Mouse (Mus musculus) midbrain, embryonic 14.5 days (tissue): ENCODE data around the gene Tmem116. TPM values are rescaled to one million over a fixed set of nuclear protein-coding genes. Genes with fewer than 3 reads are reported as not detected.

Experiments used
- ATAC-seq: fragments of 200-750 bp; cut with Nextera tagmentation; 2 replicates; pipeline ENCODE4 v1.8.0; 2017; ENCODE audit warnings: moderate number of reproducible peaks, moderate library complexity; ENCODE audit not compliant: low FRiP score, low TSS enrichment
- DNase-seq: peaks from one replicate; pipeline ENCODE4 v3.0.0-alpha.2; 2015
- H3K27ac ChIP-seq: fragments of 300-500 bp; sonication (generic); replicated peaks from 2 replicates; pipeline ENCODE4 v1.5.1; 2014; ENCODE audit warnings: mild to moderate bottlenecking, low read depth, low read length, moderate library complexity
- H3K27me3 ChIP-seq: fragments of 300-500 bp; sonication (generic); 2 replicates; pipeline ENCODE4 v1.6.1; 2014; ENCODE audit warnings: low read length, control low read depth, mixed read lengths; ENCODE audit not compliant: control insufficient read depth, insufficient read depth
- H3K36me3 ChIP-seq: fragments of 300-500 bp; sonication (generic); 2 replicates; pipeline ENCODE4 v1.6.1; 2014; ENCODE audit warnings: low read length, control low read depth; ENCODE audit not compliant: control insufficient read depth, insufficient read depth
- H3K4me1 ChIP-seq: fragments of 300-500 bp; sonication (generic); 2 replicates; pipeline ENCODE4 v1.6.1; 2014; ENCODE audit warnings: mild to moderate bottlenecking, antibody characterized with exemption, low read length, control low read depth; ENCODE audit not compliant: control insufficient read depth, insufficient read depth
- H3K4me2 ChIP-seq: fragments of 300-500 bp; sonication (generic); 2 replicates; pipeline ENCODE4 v1.6.1; 2014; ENCODE audit warnings: mild to moderate bottlenecking, low read length, moderate library complexity
- H3K4me3 ChIP-seq: fragments of 300-500 bp; sonication (generic); replicated peaks from 2 replicates; pipeline ENCODE4 v1.5.1; 2014; ENCODE audit warnings: low read depth, low read length
- H3K9ac ChIP-seq: fragments of 300-500 bp; sonication (generic); replicated peaks from 2 replicates; pipeline ENCODE4 v1.6.1; 2014; ENCODE audit warnings: mild to moderate bottlenecking, low read length, moderate library complexity
- H3K9me3 ChIP-seq: fragments of 300-500 bp; sonication (generic); 2 replicates; pipeline ENCODE4 v1.6.1; 2016; ENCODE audit warnings: low read length, control low read depth, mixed read lengths; ENCODE audit not compliant: control insufficient read depth
- WGBS: fragments of 180-500 bp; shearing (Covaris S2); extraction: QIAGEN DNeasy Blood & Tissue Kit; methylation state at CpG from one replicate; pipeline ENCODE4 v1.1.7; 2014; 5-methylcytosine and 5-hydroxymethylcytosine counted together
- polyA plus RNA-seq: library from polyadenylated mRNA; unstranded; fragments of >200 nt; fragmentation: Nextera tagmentation; extraction: Ambion mirVana; gene quantifications from 2 replicates; pipeline ENCODE4 v1.2.1, GENCODE M21; 2014

The Tmem116 gene
- polyA plus RNA-seq, 1 experiment from 2014 or later, result 1.7 TPM

DNA sequence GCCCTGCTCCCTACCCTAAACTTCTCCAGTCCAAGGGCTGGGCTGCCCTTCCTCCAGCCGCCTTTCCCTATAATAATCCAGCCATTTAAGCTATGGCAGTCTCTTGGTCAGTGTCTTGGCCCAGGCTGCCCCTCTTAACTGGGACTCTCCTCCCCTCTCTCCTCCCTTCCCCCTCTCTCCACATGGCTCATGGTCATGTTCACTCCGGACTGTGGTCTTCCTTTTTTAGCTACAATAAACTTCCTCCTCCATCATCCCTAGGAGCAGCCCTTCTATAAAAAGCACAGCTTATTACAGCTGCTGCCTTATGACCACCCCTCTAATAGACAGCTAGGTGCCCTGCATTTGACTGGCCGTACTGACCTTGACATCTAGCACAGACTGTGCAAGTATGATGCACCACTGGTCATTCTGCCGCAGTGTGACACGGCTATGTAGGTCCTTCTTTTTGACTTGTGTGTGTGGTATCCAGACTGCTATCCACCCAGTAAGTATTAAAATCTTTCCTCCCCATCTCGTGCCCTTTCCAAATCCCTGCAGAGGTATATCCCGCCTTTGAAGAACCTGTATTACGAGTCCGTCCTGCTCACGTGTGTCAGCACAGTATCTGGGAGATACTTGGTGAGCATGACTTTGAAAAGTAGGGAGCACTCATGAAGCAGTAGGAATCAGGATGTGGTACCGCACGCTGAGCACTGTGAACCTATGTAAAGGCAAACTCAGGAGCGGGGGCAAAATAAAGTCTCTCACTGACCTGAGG is 2.2 kb downstream of the Tmem116 start:
- H3K27ac ChIP-seq, result no peak overlapping the region
- no peak overlapping the region for H3K4me3 ChIP-seq
- H3K36me3 ChIP-seq, result peaks cover 10% of the 10 kb centered on the region; the same call in 1 of the 2 replicates
- DNase-seq, result no peak
- ATAC-seq, result no peak
- 94% methylated on average over 13 of the region's 13 CpGs for WGBS
- H3K4me1 ChIP-seq, result peaks cover 5% of the 10 kb centered on the region
- H3K4me2 ChIP-seq, result peak overlapping the region; percentile 72; the same call in 1 of the 2 replicates
- H3K27me3 ChIP-seq, result no peaks in the 10 kb centered on the region
- H3K9me3 ChIP-seq, result no peaks in the 10 kb centered on the region
- H3K9ac ChIP-seq, result no peak overlapping the region

DNA sequence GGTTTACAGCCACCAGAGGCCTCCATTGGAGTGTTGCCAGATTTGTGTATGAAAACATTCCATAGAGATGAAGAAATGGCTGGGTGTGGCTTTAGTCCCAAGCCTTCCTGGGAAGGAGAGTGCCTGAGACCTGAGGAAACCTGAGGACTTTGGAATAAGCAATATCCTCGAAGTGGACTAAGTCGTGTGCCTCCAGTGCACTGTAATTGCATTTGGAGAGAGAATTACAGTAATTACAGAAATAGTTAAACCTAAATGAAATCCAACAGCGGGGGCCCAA is 2.8 kb downstream of the Tmem116 start:
- WGBS, result 94% methylated on average over 3 of the region's 3 CpGs
- no peak for ATAC-seq
- no peak overlapping the region for H3K4me3 ChIP-seq
- no peak for DNase-seq
- H3K36me3 ChIP-seq, result peaks cover 5% of the 10 kb centered on the region; the same call in 1 of the 2 replicates
- peaks cover 5% of the 10 kb centered on the region for H3K4me1 ChIP-seq
- no peaks in the 10 kb centered on the region for H3K27me3 ChIP-seq
- H3K9ac ChIP-seq, result no peak overlapping the region
- H3K4me2 ChIP-seq, result no peak overlapping the region
- no peaks in the 10 kb centered on the region for H3K9me3 ChIP-seq
- no peak overlapping the region for H3K27ac ChIP-seq

DNA sequence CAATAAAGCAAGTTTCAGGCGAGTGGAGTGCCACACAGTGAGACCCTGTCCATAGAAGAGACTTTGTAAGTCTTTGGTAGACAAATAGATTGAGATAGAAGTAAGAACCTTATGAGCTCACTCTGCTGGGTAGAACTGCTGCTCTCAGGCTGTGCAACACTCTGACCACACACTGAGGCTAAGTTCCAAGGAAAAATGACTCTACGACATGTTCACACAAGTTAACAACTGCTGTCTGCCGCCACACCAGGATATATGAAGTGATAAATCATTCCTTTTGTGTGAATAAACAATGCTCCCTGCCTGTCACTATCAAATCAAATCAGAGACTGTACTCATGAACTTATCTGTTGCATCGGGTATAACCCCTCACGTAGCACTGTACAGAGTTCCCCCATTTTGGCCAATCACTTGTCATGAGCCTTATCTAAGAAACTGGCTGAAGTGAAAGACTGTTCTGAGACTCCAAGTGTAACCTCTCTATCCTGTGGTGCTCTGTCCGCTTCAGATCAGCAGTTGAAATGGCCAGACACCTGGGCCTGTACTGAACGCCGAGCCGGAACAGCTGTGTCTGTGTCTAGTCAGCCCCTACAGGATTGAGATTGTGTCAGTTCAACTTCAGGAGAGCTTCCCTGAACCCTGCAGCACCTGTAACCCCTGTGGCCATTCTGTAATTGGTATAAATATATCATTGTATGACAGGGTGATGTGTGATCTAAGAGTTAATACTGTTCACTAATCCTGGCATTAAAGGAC is 4.0 kb downstream of the Tmem116 start:
- ATAC-seq (no peak), DNase-seq (no peak)
- no peak overlapping the region for H3K4me2 ChIP-seq
- H3K9me3 ChIP-seq, result no peaks in the 10 kb centered on the region
- H3K4me3 ChIP-seq, result no peak overlapping the region
- no peak overlapping the region for H3K27ac ChIP-seq
- H3K9ac ChIP-seq, result no peak overlapping the region
- H3K4me1 ChIP-seq, result peaks cover 5% of the 10 kb centered on the region
- H3K27me3 ChIP-seq, result no peaks in the 10 kb centered on the region
- no peaks in the 10 kb centered on the region for H3K36me3 ChIP-seq
- WGBS, result 83% methylated on average over 9 of the region's 9 CpGs

DNA sequence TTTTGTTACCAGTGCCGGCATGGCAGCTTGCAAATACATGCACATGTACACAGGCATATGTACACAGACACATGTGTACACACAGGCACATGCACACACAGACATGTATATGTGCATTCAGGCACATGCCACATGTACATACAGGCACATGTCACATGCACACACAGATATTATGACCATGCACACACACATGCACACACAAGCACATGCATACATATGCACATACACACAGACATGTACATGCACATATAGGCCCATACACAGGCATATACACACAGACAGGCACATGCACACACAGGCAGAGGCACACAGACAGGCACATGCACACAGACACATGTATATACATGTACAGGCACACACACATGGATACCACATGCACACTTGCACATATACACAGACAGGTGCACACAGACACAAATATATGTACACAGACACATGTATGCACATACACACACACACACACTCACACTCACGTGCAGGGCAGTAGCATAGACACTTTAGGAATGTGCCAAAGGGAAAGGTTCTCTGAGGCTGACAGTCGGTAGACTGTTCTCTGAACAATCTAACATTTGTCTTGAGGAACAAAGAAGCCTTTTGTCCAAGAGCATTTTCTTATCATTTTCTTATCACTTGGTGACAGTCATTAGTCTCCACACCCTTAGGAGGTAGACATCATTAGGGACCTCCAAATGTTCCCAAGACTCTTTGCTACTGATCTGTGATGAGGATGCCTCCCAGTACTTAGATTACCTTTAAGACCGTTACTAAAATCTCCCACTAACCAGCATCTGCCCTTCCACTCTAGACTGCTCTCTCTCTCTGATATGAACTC is 9.9 kb downstream of the Tmem116 start:
- no peaks in the 10 kb centered on the region for H3K27me3 ChIP-seq
- DNase-seq, result no peak
- no peaks in the 10 kb centered on the region for H3K4me1 ChIP-seq
- H3K27ac ChIP-seq, result no peak overlapping the region
- H3K9ac ChIP-seq, result no peak overlapping the region
- ATAC-seq, result no peak
- H3K36me3 ChIP-seq, result no peaks in the 10 kb centered on the region
- H3K9me3 ChIP-seq, result no peaks in the 10 kb centered on the region
- WGBS, result 66% methylated on average over 4 of the region's 4 CpGs
- no peak overlapping the region for H3K4me2 ChIP-seq
- no peak overlapping the region for H3K4me3 ChIP-seq

DNA sequence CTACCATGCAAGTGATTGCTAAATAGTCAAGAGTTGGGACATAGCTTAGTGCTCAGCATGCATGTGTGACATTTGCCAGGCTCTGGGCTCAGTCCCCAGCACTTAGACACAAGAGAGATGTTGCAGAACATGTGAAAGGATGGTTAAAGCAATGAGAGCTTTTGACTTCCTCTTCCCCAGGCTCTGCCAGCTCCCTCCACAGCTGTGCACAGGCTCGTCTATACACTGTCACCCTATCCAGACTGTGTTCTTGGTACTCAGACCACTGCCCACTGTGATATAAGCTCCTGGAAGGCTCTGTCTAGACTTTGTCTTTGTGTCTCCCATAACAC is 10.4 kb downstream of the Tmem116 start:
- no peak overlapping the region for H3K4me2 ChIP-seq
- no peaks in the 10 kb centered on the region for H3K4me1 ChIP-seq
- 35% methylated on average over 1 of the region's 1 CpGs for WGBS
- ATAC-seq, result no peak
- no peak overlapping the region for H3K27ac ChIP-seq
- no peaks in the 10 kb centered on the region for H3K27me3 ChIP-seq
- no peak overlapping the region for H3K9ac ChIP-seq
- no peak for DNase-seq
- no peaks in the 10 kb centered on the region for H3K36me3 ChIP-seq
- H3K9me3 ChIP-seq, result no peaks in the 10 kb centered on the region
- H3K4me3 ChIP-seq, result no peak overlapping the region

DNA sequence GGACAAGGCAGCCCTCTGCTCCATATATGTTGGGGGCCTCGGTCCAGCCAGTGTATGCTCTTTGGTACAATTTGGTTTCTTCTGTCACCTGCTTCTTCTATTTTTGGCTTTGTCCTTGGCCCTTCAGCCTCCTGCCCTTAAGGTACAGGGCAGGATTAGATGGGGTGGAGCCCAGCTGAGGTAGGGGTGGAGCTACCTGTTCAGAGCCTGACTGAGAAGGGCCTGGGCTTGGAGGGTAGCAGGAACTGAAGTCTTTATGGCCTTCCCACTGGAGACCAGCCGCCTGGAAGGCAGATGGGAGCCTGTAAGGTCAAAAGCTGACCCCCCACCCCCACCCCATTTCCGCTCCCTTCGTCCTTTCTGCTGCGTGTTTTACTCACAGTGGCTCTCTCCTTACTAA is 11.3 kb downstream of the Tmem116 start:
- Histone ChIP-seq H3K36me3 (no peaks in the 10 kb centered on the region), H3K27me3 (no peaks in the 10 kb centered on the region), H3K4me3 (no peak overlapping the region), H3K27ac (no peak overlapping the region), H3K4me2 (no peak overlapping the region), H3K4me1 (no peaks in the 10 kb centered on the region), H3K9ac (no peak overlapping the region), H3K9me3 (no peaks in the 10 kb centered on the region)
- DNase-seq, result no peak
- ATAC-seq, result no peak
- WGBS, result 65% methylated on average over 5 of the region's 5 CpGs

DNA sequence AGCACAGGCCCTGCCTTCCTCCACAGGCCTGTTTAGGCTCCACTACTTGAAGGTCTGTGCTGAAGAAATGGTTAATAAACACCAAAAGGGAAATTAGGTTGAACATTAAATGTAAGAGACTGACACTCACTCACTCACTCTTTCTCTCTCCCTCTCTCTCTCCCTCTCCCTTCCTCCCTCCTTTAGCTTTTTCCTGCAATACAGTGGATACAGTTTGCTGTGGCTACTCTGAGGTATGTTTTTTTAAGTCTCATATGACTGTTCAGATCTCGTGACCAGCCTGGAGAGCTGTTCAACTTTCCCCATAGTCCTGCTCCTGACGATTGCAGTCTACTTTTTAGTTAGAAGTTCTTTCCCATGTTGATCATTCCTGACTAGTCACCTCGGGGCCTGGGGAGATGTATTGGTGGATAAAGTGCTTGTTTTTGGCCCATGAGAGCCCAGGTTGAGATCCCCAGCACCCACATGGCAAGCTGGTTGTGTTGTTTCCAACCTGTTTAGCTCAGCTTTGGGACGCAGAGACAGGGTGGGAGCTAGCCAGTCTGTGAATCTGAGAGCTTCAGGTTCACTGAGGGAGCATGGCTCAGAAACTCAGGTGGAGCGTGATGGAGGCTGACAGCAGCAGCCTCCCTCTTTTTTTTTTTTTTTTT is 12.0 kb downstream of the Tmem116 start:
- 72% methylated on average over 5 of the region's 5 CpGs for WGBS
- H3K9me3 ChIP-seq, result no peaks in the 10 kb centered on the region
- no peak for ATAC-seq
- no peak overlapping the region for H3K27ac ChIP-seq
- no peak overlapping the region for H3K9ac ChIP-seq
- H3K36me3 ChIP-seq, result no peaks in the 10 kb centered on the region
- H3K4me3 ChIP-seq, result no peak overlapping the region
- no peak for DNase-seq
- H3K4me1 ChIP-seq, result no peaks in the 10 kb centered on the region
- H3K27me3 ChIP-seq, result no peaks in the 10 kb centered on the region
- no peak overlapping the region for H3K4me2 ChIP-seq

DNA sequence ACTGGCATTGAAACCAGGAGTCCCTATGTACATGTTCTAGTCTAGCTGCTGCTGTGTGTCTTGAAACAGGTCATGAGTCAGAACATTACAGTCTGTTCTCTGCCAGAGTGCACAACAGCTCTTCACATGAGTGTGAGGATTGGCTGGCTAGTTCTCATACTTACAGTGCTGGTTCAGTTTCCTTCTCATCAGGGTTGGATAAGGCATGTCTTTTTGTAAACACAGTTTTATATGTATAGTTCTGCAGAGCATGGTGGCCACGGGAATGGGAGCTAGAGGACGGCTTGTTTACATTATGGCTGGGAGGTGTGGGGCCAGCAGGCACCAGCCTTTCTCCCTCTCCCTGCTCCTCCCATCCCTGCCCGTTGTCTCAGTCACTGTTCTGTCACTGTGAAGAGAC is 17.9 kb downstream of the Tmem116 start:
- no peak overlapping the region for H3K4me3 ChIP-seq
- no peaks in the 10 kb centered on the region for H3K9me3 ChIP-seq
- no peak overlapping the region for H3K4me2 ChIP-seq
- no peak overlapping the region for H3K9ac ChIP-seq
- no peaks in the 10 kb centered on the region for H3K4me1 ChIP-seq
- no peak overlapping the region for H3K27ac ChIP-seq
- H3K27me3 ChIP-seq, result no peaks in the 10 kb centered on the region
- no peak for DNase-seq
- WGBS, result 58% methylated on average over 3 of the region's 3 CpGs
- ATAC-seq, result no peak
- no peaks in the 10 kb centered on the region for H3K36me3 ChIP-seq
